Mouse (Mus musculus) left cerebral cortex, postnatal 36 days (tissue): ENCODE results near the gene Hes2. TPM values are rescaled to one million over a fixed set of nuclear protein-coding genes. Genes with fewer than 3 reads are reported as not detected.
A peak's percentile ranks its signal among the peaks of the same experiment; 100 is the strongest.

Experiments
- DNase-seq, 2 experiments: peaks; one replicate each; pipeline ENCODE4 v3.0.0; 2021 to 2022; ENCODE audit warnings: low spot score in 2 of 2, mixed read lengths in 1 of 2
- intact Hi-C: fragments of 180-260 bp; cut with DNase I; formaldehyde crosslinking; loops from one replicate; pipeline ENCODE4 v1.15.1; 2025
- total RNA-seq, 2 experiments: library from RNA; stranded (reverse); gene quantifications; 2 replicates each; pipeline ENCODE4 v1.2.3; 2021

Gene Hes2
- total RNA-seq, 2 experiments from 2014 or later = not detected

DNA sequence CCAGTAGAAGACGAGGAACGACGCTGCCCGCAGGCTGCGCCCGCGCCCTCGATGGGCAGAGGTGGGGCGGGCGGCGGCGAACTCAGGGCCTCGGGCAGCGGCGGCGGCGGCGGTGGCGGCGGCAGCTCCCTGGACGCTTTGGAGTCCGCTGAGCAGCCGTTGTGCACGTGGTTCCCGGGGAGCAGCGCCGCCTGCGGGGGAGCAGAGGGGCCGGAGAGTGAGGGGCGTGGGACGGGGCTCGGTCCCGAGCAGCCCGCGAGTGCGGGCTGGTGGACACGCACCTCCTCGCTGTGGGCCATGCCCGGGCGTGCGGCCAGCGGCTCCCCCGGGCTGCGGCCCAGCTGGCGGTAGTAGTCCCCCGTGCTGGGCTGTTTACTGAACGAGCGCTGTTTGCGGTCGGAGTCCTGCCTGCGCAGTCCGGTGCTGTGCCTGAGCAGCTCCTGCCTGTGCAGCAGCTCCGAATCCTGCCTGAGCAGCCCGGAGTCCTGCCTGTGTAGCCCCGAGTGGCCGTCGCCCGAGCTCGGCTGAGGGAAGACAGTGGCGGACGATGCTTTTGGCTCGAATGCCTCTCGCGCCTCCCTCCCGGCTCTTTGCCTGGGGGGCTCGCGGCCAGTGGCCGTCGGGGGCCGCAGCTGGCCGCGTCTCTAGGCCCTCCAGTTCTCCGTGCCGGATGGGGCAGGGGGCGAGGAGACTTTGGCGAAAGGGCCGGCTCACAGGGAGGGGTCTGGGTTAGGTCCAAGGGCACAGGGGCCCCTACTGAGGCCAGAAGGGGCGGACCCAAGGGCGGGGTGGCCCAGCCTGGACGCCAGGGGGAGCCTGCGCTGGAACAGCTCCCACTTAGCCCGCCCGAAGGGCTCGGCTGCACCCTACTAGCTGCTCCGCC lies 27.7 kb upstream of the Hes2 start:
- DNase-seq = no peak
- intact Hi-C loops = no loop called here

DNA sequence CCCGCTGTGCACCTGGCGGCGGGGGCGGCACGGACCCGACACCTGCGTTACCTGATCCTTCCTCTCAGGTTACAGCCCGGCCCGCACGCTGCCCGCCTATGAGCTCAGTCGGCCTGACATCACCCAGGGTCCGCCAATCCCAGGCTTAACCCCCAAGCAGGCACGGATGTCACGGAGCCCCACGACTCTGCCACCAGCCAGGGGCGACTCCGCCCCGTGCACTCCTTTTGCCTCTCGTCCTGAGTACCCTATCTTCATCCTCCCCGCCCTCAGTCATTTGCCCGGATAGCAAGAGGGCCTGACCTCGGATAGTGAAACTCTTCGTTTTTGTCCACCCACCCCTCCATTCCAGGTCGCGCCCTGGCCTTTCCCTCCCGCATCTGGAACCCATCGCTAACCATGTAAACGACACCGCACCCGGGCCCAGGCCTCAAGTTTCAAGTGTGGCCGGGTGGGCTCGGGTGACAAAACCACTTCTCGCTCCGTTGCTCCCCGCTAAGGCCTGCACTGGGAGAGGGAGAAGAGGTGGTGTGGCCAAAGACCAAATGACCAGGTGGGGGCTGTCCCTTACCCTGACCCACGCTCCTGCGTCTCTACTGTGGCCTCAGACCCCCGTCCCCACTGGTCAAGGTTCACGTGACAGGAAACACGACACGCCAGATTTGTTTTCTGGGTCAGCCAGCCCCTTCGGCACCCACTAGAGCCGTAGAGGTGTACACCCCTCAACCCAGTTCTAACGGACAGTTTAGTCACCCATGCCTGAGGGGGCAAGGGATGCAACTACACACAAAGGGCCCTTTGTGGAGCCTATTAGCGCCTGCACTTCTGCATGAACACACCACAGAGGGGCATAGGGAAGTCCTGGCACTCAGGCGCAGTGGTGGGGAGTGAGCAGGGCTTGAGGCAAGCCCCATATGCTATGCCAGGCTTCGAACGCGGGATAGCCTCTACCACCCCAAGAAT lies 26.6 kb upstream of the Hes2 start:
- no peak for DNase-seq
- intact Hi-C loops = no loop called here

DNA sequence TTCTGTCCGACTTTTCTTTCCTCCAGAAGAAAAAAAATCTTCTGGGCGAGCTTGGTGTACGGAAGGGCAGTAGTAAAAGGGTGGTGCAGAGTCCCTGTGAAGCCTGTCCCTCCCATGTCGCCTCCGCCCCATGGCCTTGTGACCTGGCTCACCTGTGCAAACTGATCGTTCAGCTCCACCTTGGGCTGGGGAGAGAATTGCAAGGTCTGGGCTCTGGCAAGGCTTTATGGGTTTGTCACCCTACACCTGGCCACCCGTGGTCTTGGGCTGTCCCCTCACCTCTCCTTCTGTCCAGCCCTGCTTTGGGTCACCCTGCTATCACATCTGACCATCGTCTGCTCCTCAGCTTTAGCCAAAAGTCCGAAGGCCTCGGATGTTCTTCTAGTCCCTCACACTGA lies 25.9 kb upstream of the Hes2 start:
- intact Hi-C loops = no loop called here
- DNase-seq = no peak

DNA sequence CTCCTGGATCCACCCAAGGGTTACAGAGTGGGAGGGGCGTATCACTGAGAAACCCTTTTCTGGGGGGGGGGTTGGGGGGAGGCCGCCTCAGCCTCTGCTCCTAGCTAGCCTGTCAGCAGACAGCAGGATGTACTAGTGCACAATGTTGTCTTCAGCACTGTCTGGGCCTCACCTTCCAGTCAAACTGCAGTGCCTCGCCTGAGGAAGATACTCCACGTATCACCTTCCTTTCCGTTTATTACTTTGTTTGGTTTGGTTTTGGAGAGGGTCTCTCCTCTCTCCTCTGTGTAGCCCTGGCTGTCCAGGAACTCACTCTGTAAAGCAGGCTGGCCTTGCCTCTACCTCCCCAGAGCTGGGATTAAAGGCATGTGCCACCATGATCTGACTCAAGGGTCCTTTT lies 25.5 kb upstream of the Hes2 start:
- intact Hi-C loops = no loop called here
- no peak for DNase-seq

DNA sequence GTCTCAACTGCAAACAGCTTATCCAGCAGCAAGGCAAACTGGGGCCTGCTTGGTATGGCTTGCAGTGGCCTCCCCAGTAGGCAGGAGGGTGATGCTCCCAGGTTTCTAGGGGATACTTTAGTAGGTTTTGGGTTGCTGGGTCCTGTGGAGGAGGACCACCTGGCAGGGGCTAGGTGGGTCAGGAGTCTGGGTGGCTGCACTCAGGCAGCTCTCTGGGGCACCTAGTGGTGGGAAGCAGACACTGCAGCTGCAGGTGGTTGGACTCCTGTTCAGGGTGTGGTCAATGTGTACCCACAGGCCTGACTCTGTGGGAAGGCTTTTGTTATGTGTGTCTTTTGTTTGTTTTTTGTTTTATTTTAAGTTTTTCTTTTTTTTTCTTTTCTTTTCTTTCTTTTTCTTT lies 24.2 kb upstream of the Hes2 start:
- DNase-seq = no peak
- intact Hi-C loops = no loop called here

- intact Hi-C loops = no loop called here
- DNase-seq = no peak
These were observed 23.3 kb upstream of the Hes2 start for GRCm38 (mm10) chr4:152135363-152135762.

- DNase-seq = no peak
- intact Hi-C loops = no loop called here
These were observed 22.4 kb upstream of the Hes2 start for GRCm38 (mm10) chr4:152136112-152136875.

GRCm38 (mm10) chr4:152136876-152137250 lies 21.8 kb upstream of the Hes2 start:
- intact Hi-C loops = no loop called here
- DNase-seq = no peak

GRCm38 (mm10) chr4:152138497-152139260 lies 20.0 kb upstream of the Hes2 start:
- DNase-seq = peak; percentile 75 to 79
- intact Hi-C loops = no loop called here

GRCm38 (mm10) chr4:152140441-152140840 lies 18.2 kb upstream of the Hes2 start:
- intact Hi-C loops = no loop called here
- no peak for DNase-seq

GRCm38 (mm10) chr4:152141521-152142135 lies 17.0 kb upstream of the Hes2 start:
- peak; percentile 51 to 55 for DNase-seq
- intact Hi-C loops = no loop called here

GRCm38 (mm10) chr4:152143632-152144031 lies 15.0 kb upstream of the Hes2 start:
- DNase-seq = no peak
- intact Hi-C loops = no loop called here

DNA sequence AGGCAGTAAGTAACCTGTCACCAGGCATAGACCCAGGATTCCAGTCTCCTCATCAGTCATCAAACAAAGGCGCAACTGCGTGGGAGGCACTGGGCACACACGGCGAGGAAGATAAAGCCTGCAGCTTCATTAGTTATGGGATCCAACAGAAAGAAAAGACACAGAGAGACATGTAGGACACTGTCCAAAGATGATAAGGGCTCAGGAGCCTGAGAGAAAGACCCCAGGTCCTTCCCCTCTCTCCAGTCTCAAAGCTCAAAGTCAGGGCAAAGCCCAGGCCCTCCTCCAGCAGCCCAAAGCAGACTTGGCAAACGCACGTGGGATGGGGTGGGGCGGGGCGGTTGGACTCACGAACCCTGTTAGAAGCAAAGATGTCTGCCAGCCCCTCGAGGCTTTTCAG lies 13.2 kb upstream of the Hes2 start:
- intact Hi-C loops = no loop called here
- DNase-seq = no peak

DNA sequence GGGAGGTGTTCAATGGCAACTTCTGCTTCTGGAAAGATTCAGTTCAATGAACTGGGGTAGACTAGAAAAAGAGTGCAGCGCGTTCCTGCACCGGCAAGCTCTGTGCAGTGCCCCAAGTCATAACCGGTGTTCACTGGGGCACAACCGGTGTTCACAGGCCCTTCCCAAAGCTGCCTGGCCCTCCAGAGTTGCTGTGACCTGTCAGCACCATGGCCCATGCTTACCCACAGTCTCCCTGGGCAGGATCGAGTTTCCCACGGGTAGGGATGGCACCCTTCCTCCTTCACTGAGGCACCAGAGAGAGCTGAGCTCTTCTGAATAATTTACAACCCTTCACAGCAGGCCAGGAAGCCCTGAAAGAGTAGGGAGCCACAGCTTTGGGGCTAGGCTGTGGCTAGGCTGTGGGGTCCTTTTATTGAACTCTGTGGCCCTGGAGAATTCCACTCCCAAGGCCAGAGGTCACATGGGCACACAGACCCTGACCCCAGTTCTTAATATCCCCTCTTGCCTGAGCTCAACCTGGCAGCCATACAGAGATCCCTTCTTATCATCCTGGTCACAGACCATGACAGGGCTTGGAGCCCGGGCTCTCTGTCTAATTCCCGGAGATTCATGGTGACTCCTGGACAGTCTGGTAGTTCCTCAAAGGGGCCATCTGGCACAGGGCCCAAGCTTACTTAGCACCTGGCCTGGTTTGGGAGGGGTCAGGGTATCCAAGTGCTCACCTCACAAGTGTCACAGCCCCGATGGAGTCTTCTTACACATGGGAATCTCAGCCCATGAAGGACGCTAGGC lies 12.4 kb upstream of the Hes2 start:
- no peak for DNase-seq

GRCm38 (mm10) chr4:152150546-152150945 lies 8.1 kb upstream of the Hes2 start:
- intact Hi-C loops = no loop called here

More for the DNA sequence above, 12.4 kb upstream of the Hes2 start:
- intact Hi-C loops = no loop called here

DNA sequence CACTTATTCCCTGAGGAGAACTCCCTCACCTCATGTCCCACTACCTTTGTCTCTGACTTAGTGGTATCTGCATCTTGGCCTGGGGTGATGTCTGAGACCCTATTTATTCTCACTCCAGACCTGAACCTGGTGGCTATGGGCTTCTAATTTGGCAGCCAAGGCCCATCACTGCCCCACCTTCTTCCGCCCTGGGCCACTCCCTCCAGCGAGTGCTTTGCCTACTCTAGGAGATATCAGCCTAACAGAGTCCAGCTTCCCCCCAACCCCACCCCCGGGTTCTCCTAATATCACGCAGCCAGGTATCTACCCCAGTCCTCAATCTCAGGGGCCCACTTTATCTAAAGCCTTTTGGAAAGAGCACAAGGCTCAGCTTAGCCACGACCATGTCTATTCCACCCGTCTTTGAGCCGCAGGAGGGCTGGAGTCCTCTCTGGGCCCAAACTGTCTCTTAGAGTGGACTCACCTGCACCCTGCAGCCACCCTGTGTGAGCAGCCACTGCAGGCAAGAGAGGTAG lies 7.2 kb upstream of the Hes2 start:
- intact Hi-C loops = no loop called here
- DNase-seq = no peak

More at GRCm38 (mm10) chr4:152150546-152150945, 8.1 kb upstream of the Hes2 start:
- no peak for DNase-seq

DNA sequence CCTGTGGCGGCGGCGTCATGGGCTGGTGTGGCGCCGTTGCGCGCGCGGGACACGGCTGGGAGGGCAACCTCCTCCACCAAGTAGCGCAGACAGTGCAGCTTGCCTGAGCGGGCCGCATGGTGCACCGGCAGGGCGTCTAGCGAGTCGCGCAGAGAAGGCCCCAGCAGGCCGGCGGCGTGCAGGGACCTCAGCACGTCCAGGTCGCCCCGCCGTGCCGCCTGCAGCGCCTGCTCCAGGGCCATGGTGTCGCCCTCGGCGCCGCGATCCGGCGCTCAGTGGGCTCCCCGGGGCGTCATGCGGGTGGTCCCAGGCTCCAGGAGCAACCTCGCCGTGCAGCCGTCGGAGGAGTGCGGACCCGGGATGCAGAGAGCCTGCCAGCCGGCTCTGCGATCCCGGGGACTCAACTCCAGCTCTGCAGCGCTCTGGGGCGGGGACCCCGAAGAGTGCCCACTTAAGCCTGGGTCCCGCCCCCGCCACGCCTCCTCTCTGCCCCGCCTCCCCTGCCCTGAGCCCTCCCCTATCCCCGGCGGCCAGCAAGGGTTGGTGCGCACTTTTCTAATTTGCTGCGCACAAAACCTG lies 6.6 kb upstream of the Hes2 start, which contains the start of gene Espn:
TSS of gene Espn (minus strand) at position 406 of the 579 bp plus-strand sequence.
- intact Hi-C loops = no loop called here
- no peak for DNase-seq
